Comparison of ENCODE assay signal across 7 mouse cellular contexts in the genomic region with DNA sequence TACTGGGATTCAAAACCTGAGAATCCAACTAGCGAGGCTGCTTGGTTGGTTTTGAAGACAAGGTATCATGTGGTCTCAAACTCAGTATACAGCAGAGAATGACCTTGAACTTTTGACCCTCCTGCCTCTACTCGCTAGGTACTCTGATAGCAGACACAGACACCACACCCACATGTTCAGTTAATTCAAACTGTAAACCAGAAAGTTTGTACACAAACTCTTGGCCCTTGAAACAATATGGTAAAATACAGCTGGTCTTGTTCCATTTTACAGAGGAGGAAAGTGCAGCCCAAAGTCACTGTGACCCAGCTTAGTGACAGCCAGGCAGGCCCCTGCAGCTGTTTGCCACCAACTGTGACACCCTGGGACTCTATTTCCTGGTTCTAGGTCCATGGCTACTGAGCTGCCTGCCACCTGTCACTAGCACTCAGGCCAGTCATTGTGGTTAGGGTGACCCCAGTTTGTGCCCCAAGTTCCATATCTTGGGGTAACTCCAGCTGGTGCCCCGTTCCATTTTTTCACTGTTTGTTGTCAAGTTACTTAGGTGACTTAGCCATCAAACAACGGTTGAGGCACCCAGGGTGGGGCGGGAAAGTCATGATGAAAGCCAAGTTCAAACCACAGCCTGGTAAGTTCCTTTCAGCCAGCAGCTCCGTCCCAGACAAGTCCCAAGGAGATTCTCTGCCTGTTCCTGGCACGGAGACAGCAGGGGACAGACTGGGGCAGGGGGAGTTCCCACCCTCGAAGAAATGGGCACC. TPM values are rescaled to one million over a fixed set of nuclear protein-coding genes. Genes with fewer than 3 reads are reported as not detected.
DNase-seq lines count a peak whose midpoint lies in the region; ATAC-seq and TF ChIP-seq lines count a peak whose summit lies in the region.

No protein-coding gene starts in this region.

- peak overlapping the region; percentile 71; the same call in 1 of the 2 replicates for H3K9ac ChIP-seq in lung, embryonic 15.5 days

- no peaks in the 10 kb centered on the region for H3K36me3 ChIP-seq in lung, embryonic 15.5 days
- no peaks in the 10 kb centered on the region for H3K36me3 ChIP-seq in small intestine, adult 2 months (ENCODE audit: control insufficient read depth, insufficient read depth, low read length)

- peak; percentile 88 for DNase-seq in CD4-positive, CD25-positive, alpha-beta regulatory T cell, adult 2 months (ENCODE audit: low read depth, low spot score)
- peak; percentile 42 for DNase-seq in MEL-GATA-1-ER (ENCODE audit: extremely low read depth, low read depth)
- DNase-seq in heart, postnatal 10 days: peak; percentile 48 to 55
- DNase-seq in retina, embryonic 14.5 days (ENCODE audit: low spot score): no peak
- DNase-seq in frontal cortex, postnatal 14 days (ENCODE audit: low spot score in 2 of 2): no peak

- TF ChIP-seq CTCF in small intestine, adult 2 months (IDR thresholded peaks at IDR 0.05; ENCODE audit: extremely low read depth, insufficient read length, insufficient replicate concordance, low read depth, low read length): no peak

- no peak for TF ChIP-seq POLR2A in small intestine, adult 2 months (IDR thresholded peaks at IDR 0.05; ENCODE audit: low read depth, low read length)

- peaks cover 34% of the 10 kb centered on the region for H3K4me1 ChIP-seq in lung, embryonic 15.5 days
- H3K4me1 ChIP-seq in small intestine, adult 2 months (ENCODE audit: control insufficient read depth, insufficient read depth, insufficient read length, low read length): peaks cover 29% of the 10 kb centered on the region

- peak overlapping the region; percentile 94 for H3K4me2 ChIP-seq in lung, embryonic 15.5 days

- H3K9me3 ChIP-seq in lung, embryonic 15.5 days: no peaks in the 10 kb centered on the region

- H3K27ac ChIP-seq in lung, embryonic 15.5 days: peak overlapping the region; percentile 90
- peak overlapping the region; percentile 95 for H3K27ac ChIP-seq in small intestine, adult 2 months (ENCODE audit: insufficient read depth, low read depth, low read length)

- ATAC-seq in lung, embryonic 15.5 days (ENCODE audit: borderline replicate concordance, extremely low read depth, low FRiP score, low TSS enrichment): no peak

- WGBS in lung, embryonic 15.5 days: 31% methylated on average over 8 of the region's 8 CpGs
- 4% methylated on average over 8 of the region's 8 CpGs for WGBS in small intestine, adult 2 months

- peak overlapping the region; percentile 65 for H3K4me3 ChIP-seq in lung, embryonic 15.5 days
- peak overlapping the region; percentile 84 for H3K4me3 ChIP-seq in small intestine, adult 2 months (ENCODE audit: low read depth, low read length)

- intact Hi-C loops in heart, postnatal 10 days (cut with DNase I): no loop called here

- H3K27me3 ChIP-seq in lung, embryonic 15.5 days: no peaks in the 10 kb centered on the region
- H3K27me3 ChIP-seq in small intestine, adult 2 months (ENCODE audit: control insufficient read depth, insufficient read depth, low read length): no peaks in the 10 kb centered on the region

RNA-seq across cellular contexts. Expression of a gene that starts 1.2 kb away (rescaled TPM):
- 10 to 100 TPM; 66.0 to 68.1 TPM for total RNA-seq in heart, postnatal 10 days (2021)
- 56.7 and 64.0 TPM in 2 replicates for polyA plus RNA-seq in lung, embryonic 15.5 days (2015; fragmentation: Nextera tagmentation; extraction: Ambion mirVana)
- polyA plus RNA-seq in small intestine, adult 2 months (2012; rRNA removed): 23.7 and 43.2 TPM in 2 replicates

RNA-seq across cellular contexts. Expression of a gene that starts 24.9 kb away (rescaled TPM):
- 10 to 100 TPM; 37.5 to 38.4 TPM for total RNA-seq in heart, postnatal 10 days (2021)
- polyA plus RNA-seq in lung, embryonic 15.5 days (2015; fragmentation: Nextera tagmentation; extraction: Ambion mirVana): 186 and 187 TPM in 2 replicates
- 26.5 and 39.2 TPM in 2 replicates for polyA plus RNA-seq in small intestine, adult 2 months (2012; rRNA removed)

RNA-seq across cellular contexts. Expression of a gene that starts 40.9 kb away (rescaled TPM):
- 10 to 100 TPM; 58.9 to 66.7 TPM for total RNA-seq in heart, postnatal 10 days (2021)
- polyA plus RNA-seq in lung, embryonic 15.5 days (2015; fragmentation: Nextera tagmentation; extraction: Ambion mirVana): 35.4 and 38.0 TPM in 2 replicates
- polyA plus RNA-seq in small intestine, adult 2 months (2012; rRNA removed): 59.5 and 117 TPM in 2 replicates

Comparison
In these comparisons a context has a peak if more than half of its experiments do, and no peak if none do; other contexts are left out.
1. DNase-seq: peak in CD4-positive, CD25-positive, alpha-beta regulatory T cell, adult 2 months (single experiment), MEL-GATA-1-ER (single experiment) and heart, postnatal 10 days (2 of 2); none in retina, embryonic 14.5 days (single experiment) and frontal cortex, postnatal 14 days (0 of 2).